ENCODE assay signal across 7 mouse cellular contexts in genomic region chr19:6241274-6242107, GRCm38 (mm10). TPM values are rescaled to one million over a fixed set of nuclear protein-coding genes. Genes with fewer than 3 reads are reported as not detected.
A peak's percentile ranks its signal among the peaks of the same experiment; 100 is the strongest.
DNase-seq lines count a peak whose midpoint lies in the region; ATAC-seq lines count a peak whose summit lies in the region.

TSS of gene Atg2a (plus strand) at chr19:6241668.

- H3K4me3 ChIP-seq in embryonic facial prominence, embryonic 11.5 days (ENCODE audit: low read depth, low read length), result peak within 1 kb of the TSS; percentile 84
- peak within 1 kb of the TSS; percentile 78 for H3K4me3 ChIP-seq in limb, embryonic 10.5 days
- H3K4me3 ChIP-seq in midbrain, embryonic 13.5 days (replicated peaks), result peak within 1 kb of the TSS; percentile 88

- H3K9me3 ChIP-seq in embryonic facial prominence, embryonic 11.5 days (replicated peaks; ENCODE audit: control insufficient read depth, low read length), result no peaks in the 10 kb centered on the region
- no peaks in the 10 kb centered on the region for H3K9me3 ChIP-seq in limb, embryonic 10.5 days (replicated peaks)
- no peaks in the 10 kb centered on the region for H3K9me3 ChIP-seq in midbrain, embryonic 13.5 days

- no peaks in the 10 kb centered on the region; the same call in 1 of the 2 replicates for H3K36me3 ChIP-seq in embryonic facial prominence, embryonic 11.5 days (replicated peaks; ENCODE audit: control insufficient read depth, insufficient read depth, low read depth, low read length)
- peaks cover 30% of the 10 kb centered on the region for H3K36me3 ChIP-seq in limb, embryonic 10.5 days
- peaks cover 22% of the 10 kb centered on the region for H3K36me3 ChIP-seq in midbrain, embryonic 13.5 days

- peak; percentile 99 for DNase-seq in adrenal gland, postnatal 14 days
- DNase-seq in embryonic facial prominence, embryonic 11.5 days (ENCODE audit: low spot score), result peak; percentile 99
- peak; percentile 99 for DNase-seq in kidney, adult 11 months
- DNase-seq in limb, embryonic 10.5 days (ENCODE audit: low spot score), result peak; percentile 97
- peak; percentile 98 for DNase-seq in spleen, adult 12 weeks (ENCODE audit: low spot score)

- H3K27me3 ChIP-seq in embryonic facial prominence, embryonic 11.5 days (ENCODE audit: control insufficient read depth, insufficient read depth, low read length), result no peaks in the 10 kb centered on the region
- H3K27me3 ChIP-seq in limb, embryonic 10.5 days (ENCODE audit: low read depth, poor library complexity, severe bottlenecking), result no peaks in the 10 kb centered on the region
- no peaks in the 10 kb centered on the region for H3K27me3 ChIP-seq in midbrain, embryonic 13.5 days

- H3K4me1 ChIP-seq in embryonic facial prominence, embryonic 11.5 days (ENCODE audit: control insufficient read depth, insufficient read depth, low read length), result peaks cover 2% of the 10 kb centered on the region; the same call in 1 of the 2 replicates
- peaks cover 10% of the 10 kb centered on the region for H3K4me1 ChIP-seq in limb, embryonic 10.5 days
- peaks cover 18% of the 10 kb centered on the region for H3K4me1 ChIP-seq in midbrain, embryonic 13.5 days (replicated peaks)

- peak within 1 kb of the TSS; percentile 83 for H3K4me2 ChIP-seq in embryonic facial prominence, embryonic 11.5 days (ENCODE audit: low read depth, low read length)
- peak within 1 kb of the TSS; percentile 91 for H3K4me2 ChIP-seq in midbrain, embryonic 13.5 days (replicated peaks)

- no peak within 1 kb of the TSS for H3K27ac ChIP-seq in embryonic facial prominence, embryonic 11.5 days (replicated peaks; ENCODE audit: low read depth, low read length)
- peak within 1 kb of the TSS; percentile 83 for H3K27ac ChIP-seq in limb, embryonic 10.5 days
- peak within 1 kb of the TSS; percentile 61 for H3K27ac ChIP-seq in midbrain, embryonic 13.5 days

- H3K9ac ChIP-seq in embryonic facial prominence, embryonic 11.5 days (replicated peaks; ENCODE audit: low read length), result peak within 1 kb of the TSS; percentile 90
- H3K9ac ChIP-seq in midbrain, embryonic 13.5 days (replicated peaks), result peak within 1 kb of the TSS; percentile 93

- ATAC-seq in embryonic facial prominence, embryonic 11.5 days (replicated peaks; ENCODE audit: insufficient number of reproducible peaks, low FRiP score, low TSS enrichment, low read depth), result peak; percentile 85
- ATAC-seq in granulocyte monocyte progenitor cell, adult 5-6 weeks (replicated peaks; ENCODE audit: poor library complexity, severe bottlenecking), result peak; percentile 85
- peak; percentile 93 for ATAC-seq in midbrain, embryonic 13.5 days

- WGBS in embryonic facial prominence, embryonic 11.5 days, result under 1% methylated on average over 55 of the region's 55 CpGs
- WGBS in limb, embryonic 10.5 days, result under 1% methylated on average over 55 of the region's 55 CpGs
- WGBS in midbrain, embryonic 13.5 days, result under 1% methylated on average over 55 of the region's 55 CpGs

RNA-seq across cellular contexts. Expression of gene Atg2a, which starts in this region (rescaled TPM):
- total RNA-seq in adrenal gland, postnatal 14 days (2021), result 27.5 and 30.6 TPM in 2 replicates
- polyA plus RNA-seq in embryonic facial prominence, embryonic 11.5 days (2014; fragmentation: Nextera tagmentation; extraction: Ambion mirVana), result 6.5 and 7.7 TPM in 2 replicates
- 18.3 and 30.9 TPM in 2 replicates for total RNA-seq in granulocyte monocyte progenitor cell, adult 5-6 weeks (2014; fragmentation: Nextera tagmentation)
- total RNA-seq in granulocyte monocyte progenitor cell, adult 5-6 weeks (2017), result 5.5 and 8.3 TPM in 2 replicates
- 11.4 and 13.0 TPM in 2 replicates for polyA plus RNA-seq in limb, embryonic 10.5 days (2016; fragmentation: Nextera tagmentation; extraction: Ambion mirVana)
- 11.4 and 12.4 TPM in 2 replicates for polyA plus RNA-seq in midbrain, embryonic 13.5 days (2015; fragmentation: Nextera tagmentation; extraction: Ambion mirVana)
